Mouse (Mus musculus) megakaryocyte, adult 5-6 weeks (primary cell): ENCODE results near the gene Fbxo41. TPM values are rescaled to one million over a fixed set of nuclear protein-coding genes. Genes with fewer than 3 reads are reported as not detected.

ENCODE experiments used
- ATAC-seq: 2 replicates; pipeline ENCODE4 v1.8.0; 2016; ENCODE audit warnings: mild to moderate bottlenecking, inconsistent platforms; ENCODE audit not compliant: poor library complexity, severe bottlenecking
- total RNA-seq, 2 experiments: library from RNA; stranded (forward) in 1 of 2; stranded (reverse) in 1 of 2; fragments of 153-499, 151-499 nt in 1 of 2; fragments of 221-1000, 200-1000 nt in 1 of 2; gene quantifications; 2 replicates each; pipeline versions ENCODE4 v1.2.3 to v1.2.4; 2015 to 2017

Fbxo41 gene
- total RNA-seq (2015) = not detected in 2 replicates
- not detected in 2 replicates for total RNA-seq (2017)

DNA sequence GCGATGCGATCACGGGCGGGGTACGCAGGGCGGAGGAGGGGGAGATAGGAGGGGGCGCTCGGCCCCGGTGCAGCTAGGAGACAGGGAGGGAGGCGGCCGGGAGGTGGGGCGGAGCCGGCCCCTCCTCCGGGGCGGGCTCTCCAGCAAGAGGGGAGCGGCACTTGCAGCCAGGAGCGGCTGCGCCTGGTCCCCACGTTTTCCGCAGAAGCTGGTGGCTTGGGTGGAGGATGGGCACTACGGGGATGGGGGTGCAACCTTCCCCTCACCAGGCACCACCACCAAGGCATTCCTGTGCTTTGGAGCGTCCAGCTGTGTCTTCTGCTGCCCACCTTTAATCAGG lies at the start of gene Fbxo41:
Gene Fbxo41, minus strand, starts transcription at position 84 of the 340 bp plus-strand sequence.
- ATAC-seq = no peak

DNA sequence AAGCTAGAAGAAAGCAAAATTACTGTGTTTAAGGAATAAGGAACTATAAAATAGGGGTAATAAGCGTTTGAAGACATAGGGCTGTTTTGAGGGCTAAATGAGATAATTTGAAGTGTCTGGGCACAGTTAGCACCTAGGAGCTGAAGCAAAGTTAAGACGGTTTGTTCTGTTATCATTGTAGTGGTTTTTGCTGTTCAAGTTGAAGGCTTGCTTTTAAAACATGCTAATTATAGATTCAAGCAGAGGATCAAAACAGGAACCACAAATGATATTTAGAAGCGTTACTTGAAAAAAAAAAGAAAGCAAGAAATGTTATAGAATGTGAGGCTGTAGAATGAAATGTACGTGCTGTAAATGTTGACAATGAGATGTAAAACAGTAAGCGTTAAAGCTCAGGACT lies 44.8 kb upstream of the Fbxo41 start:
- no peak for ATAC-seq

DNA sequence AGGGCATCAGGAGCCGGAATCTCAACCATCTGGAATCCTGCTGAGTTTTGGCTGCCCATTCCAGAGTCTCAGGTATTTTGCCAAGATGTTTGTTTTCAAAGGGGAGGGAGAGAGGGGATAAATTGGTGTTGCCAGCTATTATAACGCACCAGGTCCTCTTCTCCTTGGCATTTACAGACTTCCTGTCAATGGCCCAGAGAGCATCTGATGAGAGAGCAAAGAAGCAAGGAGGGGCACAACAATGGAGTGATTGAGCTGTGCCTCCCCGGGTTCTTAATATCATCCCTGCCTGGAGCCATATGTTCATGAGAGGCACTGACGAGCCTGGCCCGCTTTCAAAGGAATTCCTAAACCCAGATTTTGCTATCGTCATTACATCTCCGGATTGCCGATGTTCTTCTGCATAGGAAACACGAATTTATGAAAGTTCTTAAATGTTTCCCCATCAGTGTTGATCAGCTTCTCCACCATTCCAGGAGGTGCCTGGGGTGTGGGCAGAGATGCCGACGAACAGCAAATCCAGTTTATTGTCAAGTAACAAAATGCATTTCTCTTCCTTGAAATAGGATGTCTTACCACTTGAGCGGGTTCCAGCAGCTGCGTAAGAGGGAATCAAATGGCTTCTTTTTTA lies 41.6 kb upstream of the Fbxo41 start:
- ATAC-seq = no peak

DNA sequence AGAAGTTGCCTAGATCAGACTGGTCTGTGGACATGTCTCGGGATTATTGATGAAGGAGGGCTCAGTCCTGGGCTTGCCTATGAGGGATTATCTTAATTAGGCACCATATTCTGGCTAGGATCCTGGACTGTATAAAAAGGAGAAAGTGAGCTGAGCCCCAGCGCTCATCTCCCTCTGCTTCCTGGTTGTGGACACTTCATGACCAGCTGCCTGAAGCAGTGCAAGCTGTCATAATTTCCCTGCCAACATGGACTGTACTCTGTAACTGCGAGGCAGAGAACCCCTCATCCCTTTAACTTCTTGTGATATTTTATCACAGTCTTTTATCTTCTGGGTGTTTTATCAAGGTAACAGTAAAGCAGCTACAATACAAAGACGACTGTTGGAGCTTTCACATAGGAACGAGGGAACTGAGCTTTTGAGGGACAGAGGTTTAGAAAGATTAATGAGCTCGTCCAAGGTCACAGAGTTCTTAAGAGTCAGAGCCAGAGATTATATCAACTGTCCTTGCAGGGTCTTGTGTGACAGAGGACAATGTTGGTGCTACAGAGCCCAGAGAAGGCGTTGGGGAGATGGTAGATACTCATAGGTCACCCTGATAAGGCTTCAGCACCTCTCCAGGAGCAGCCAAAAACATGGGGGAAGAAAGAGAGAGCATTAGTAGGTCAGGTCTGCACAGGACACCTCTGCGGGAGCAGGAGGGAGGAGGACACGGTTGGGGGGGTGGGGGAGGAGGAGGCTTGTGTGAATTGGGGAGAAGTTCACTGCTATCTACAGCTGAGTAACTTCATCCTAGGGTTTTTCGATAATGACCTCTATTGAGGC lies 40.8 kb upstream of the Fbxo41 start:
- no peak for ATAC-seq

DNA sequence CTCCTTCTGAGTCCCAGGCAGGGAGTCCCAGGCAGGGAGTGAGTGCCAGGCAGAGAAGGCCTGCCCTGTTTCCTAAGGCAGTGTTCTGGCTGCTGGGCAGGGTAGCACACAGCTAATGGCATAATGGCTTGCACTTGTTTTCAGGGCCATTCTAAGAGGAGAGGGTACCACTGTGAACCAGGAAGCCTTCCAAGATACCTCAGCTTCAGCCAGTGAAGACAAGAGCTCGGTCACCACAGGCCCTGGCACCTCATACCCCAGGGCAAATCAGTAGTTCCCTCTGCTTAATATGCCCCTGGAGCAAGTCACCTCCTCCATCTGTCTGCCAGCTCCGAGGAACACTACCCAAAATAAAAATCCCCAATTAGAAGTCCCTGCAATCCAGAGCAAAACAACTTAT lies 20.0 kb upstream of the Fbxo41 start:
- no peak for ATAC-seq

DNA sequence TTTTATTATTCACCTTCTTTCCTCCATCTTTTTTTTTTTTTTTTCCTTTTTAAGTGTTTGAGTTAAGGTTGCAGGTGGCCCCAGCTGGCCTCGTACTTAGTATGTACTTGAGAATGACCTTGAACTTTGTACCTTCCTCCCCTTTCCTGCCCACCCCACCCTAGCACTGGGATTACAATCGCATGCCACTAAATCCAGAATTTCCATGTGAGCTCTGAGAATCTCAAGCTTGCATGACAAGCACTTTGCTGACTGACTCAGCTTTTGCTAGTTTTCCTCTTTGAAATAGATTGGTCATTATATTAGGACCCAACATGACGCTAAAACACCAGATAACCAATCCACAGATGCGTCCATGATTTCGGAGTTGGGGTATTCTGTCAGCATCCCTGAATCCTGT lies 19.2 kb upstream of the Fbxo41 start:
- ATAC-seq = no peak

DNA sequence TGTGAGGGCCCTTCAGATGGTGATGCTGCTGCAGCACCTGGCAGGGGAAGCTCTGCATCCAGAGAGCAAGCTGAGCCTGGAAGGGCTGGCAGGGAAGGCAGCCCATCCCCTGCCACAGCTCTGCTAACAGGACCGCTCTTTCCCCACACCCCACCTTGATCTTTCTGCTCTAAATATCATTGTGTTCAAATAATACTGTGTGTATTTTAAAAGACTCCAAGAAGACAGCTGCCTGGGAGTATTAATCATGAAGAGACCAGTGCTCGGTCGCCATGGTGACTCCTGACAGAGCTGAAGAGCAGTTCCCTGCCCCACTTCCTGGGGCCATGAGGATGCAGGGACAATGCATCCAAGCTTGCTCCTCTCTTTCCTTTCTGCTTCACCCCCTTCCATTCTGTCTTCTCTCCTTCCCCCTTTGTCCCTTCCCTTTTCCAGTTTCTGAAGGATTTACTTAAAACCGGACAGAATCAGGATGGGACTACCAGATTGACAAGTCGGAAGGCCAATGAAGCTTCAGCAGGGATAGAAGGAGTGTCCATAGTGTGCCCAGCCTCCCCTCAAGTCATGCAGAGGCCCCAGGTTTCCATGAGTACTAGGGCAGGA lies 15.4 kb upstream of the Fbxo41 start:
- ATAC-seq = no peak

DNA sequence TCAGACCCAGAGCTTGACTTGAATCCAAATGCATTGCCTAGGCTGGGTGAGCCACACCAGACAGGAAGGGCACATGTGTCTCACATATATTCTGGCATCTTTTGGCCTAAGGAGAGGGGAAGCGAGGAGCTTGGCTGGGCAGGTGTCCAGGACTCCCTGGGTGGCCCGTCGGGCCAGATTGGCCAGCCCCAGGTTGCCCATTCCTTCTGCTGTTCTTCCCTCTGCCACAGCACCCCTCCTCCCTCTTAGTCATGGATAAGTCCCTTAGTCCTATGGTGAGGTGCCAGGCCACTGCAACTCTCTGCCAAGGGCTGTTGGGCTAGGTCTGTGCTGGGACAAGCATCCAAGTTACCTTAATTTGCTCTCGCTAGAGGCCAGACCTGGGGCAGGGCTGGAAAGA lies 13.1 kb upstream of the Fbxo41 start:
- ATAC-seq = no peak

DNA sequence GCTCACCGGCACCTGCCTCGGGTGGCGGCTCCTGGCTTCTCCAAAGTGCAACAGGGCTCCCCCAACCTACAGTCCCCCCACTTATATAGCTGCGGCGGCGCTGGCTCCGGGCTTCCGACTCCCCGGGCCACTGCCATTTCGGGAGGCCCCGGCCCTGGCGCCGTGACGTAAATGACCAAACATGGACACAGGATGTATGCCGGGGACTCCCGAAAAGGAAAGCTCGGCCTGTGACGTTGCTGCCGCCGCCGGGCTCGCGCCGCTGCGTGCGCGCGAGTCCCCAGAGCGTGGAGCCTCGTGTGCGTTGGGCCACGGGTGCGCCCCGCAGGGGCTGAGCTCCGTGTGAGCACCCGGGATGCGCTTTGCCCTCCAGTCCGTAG lies 10.7 kb upstream of the Fbxo41 start, which contains the start of gene Egr4:
Gene Egr4, minus strand, starts transcription at position 59 of the 380 bp plus-strand sequence.
- 0 out of 2 replicates have a peak, but pooled peaks have one; percentile 18 for ATAC-seq

DNA sequence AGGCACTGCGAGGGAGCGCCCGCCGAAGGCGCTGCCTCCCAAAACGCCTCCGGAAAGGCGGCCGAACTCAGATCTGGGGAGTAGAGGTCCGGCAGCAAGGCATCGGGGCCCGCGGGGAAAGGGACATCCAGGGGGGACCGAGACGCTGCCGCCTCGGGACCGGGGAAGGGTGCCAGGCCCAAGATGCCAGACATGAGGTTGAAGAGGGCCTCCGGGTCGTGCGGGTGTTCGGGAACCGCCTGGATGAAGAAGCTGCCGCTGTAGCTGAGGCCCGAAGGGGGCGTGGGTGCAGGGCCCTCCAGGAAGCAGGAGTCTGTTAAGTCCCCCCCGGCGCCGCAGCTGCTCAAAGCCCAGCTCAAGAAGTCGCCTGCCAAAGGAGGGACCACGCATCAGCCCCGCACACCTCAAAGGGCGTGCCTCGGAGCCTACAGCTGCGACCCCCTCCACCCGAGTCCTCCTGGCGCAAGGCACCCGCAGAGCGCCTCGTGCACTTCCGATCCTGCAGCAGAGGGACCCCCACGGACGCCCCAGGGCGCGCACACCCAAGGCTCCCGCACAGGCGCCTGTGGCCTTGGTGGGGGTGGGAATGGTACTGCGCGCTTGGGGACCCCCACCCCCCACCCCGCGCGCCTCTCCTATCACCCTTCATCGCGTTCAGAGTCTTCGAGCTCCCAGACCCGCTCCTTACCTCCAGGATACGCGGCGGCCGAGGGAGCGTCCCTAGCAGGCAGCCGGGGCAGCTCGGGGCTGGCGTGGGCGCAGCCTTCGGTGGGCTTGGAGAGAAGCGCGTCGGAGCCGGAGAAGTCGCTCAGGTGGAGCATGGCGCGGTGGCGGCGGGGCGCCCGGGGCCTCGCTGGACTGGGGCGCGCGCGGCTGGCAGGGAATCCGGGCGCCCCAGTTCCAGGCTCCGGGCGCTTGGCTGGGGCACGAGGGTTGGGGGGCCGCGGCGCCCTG lies 10.1 kb upstream of the Fbxo41 start:
- ATAC-seq = no peak

DNA sequence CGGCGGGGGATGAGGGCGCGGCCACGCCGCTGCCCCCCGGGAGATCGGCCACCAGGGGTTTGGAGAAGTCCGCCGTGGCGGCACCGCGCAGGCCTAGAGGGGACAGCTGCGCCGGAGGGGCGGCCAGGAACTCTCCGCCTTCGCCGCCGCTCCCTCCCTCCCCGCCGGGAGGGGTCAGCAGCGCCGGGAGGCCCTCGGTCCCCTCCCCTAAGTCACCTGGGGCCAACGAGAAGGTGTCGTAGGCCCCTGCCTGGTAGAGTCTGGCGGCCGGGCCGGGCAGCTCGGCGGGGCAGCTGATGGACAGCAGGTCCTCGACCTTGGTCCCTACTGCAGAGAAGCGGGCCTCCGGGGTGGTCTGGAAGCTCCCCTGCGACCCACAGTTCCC lies 9.3 kb upstream of the Fbxo41 start:
- ATAC-seq = no peak

DNA sequence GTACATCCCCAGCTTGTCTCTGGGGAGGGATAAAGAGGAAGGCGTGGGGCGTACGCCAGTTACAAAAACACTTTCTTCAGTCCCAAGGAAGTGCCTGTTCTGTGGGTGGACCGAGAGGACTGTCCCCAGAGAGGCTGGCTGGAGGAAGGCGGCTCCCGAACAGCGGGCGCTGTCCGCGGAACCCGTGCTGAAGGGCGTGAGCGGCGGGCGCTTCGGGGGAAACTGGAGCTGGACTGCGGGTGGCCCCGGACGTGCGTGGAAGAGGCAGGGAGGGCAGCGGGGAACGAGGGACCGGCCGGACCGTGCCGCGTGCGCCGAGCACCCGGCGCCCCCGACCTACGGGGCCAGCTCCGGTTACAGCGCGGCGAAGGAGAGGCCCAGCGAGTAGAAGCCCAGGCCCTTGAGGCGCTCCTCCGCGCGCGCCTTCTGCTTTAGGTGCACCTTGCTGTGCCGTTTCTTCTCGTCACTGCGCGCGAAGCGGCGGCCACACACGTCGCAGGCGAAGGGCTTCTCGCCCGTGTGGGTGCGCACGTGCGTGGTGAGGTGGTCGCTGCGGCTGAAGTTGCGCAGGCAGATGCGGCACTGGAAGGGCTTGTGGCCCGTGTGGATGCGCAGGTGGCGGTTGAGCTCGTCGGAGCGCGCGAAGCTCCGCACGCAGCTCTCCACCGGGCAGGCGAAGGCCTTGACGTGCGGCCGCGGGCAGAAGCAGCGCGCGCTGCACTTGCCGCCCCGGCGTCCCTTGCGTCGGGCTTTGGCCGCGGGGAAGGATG lies 8.7 kb upstream of the Fbxo41 start:
- no peak for ATAC-seq

DNA sequence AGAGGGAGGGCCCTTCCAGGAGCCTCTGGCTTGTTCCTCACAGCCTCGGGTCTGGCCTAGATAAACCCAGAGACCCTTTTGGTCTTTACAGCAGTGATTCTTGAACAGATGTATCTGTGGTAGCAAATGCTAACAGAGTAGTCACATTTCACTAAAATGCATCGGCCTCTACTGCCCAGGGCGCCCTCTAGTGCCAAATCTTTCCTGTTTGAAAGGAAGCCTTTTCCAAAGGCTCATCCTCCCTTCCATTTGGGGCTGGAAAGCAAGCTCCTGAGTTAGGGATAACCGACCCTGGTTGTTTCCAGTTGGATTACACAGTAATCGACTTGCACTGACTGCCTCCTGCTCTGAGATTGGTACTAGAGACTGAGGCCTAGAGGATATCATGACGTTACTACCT lies 7.7 kb upstream of the Fbxo41 start:
- ATAC-seq = no peak

DNA sequence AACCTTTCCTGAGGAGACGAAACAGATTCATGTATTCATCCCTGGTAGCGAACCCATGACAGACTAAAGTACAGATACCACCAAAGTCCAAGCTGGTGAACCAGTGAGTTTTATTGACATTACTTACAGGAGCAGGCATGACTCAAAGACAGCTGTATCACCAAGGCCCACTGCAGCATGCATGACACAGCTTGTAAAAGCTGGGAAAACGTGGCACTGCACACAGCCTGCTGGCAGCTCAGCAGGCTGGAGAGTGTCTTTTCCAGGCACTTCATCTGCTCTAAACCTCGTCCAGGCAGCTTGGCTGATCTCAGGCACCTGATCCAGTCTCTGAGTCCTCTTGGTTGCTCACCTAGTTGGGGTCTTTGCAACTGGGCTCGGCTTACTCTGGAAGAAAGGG lies 5.8 kb upstream of the Fbxo41 start:
- ATAC-seq = no peak

DNA sequence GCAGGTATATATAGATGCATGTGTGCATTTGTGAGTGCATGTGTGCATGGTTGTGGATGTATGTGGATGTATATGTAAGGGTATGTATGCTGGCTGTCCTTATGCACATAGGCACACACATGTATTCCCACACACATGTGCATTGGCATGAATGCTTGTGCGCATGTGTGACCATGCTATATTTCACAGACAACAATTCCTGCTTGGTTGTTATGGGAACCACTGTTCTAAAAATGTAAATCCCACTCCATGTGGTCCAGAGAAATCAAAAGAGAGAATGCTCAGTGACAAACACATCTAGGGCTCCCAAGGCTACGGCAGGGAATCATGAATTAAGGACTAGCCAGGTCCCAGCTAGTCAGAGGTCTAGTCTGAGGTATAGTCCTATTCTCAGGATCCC lies 2.1 kb upstream of the Fbxo41 start:
- ATAC-seq = no peak

DNA sequence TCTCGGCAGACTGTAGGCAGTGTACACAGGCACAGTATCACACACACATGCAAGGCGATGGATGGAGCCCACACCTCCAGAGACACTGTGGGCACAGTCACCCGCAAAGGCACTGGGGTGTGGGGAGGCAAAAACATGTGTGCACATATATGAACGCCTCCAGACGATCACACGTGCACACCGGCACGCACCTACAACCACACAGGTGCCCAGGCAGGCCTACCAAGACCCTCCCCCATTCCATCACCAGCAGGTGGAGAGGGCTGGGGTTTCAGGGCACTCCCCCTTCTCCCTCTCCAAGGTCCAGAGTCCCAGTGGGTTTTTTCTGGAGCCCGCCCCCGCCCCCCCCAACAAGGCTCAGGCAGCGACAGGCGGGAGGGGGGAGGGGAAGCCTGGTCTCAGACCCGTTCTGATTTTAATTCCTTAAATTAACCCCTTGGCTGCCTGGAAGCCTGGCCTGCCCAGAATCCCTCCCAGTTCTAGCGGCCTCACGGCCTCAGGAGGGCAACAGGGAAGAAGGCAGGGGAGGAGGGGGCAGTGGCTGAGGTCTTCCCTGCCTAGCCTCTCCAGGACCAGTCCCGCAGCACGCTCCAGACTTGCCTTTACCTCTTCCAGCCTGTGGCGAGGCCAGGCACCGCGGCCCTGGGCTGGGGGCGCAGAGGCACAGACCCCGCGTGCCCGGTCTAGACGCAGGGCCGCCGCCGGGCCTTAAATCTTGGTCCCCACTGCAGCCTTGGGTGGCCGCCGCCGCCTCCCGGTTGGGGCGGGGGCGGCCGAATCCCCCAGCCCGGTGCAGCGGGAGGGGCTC lies 487 bp downstream of the Fbxo41 start:
- no peak for ATAC-seq

DNA sequence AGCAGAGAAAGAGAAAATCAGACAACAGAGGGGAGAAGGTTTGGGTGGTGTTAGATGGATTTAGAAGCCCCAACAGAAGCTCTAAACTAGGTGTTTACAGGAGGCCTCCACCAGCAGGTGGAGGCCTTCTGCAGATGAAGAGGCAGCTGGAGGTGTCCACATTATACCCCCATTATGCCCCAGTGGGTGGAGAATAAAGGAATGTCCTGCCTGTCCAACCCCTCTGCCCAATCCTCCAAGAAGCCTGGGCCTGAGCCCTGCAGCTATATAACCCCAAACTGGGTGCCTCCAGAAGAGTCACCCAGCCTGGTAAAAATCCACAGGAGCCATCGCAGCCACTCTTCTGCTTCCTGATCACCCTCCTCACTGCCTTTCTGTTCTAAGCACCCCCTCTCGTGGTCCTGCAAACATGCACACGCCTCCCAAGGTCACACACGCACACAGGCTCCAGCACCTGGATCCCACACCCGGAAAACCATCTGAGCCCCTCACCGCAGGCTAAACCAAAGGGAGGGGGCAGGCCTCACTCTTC lies 1.2 kb downstream of the Fbxo41 start:
- ATAC-seq = no peak

DNA sequence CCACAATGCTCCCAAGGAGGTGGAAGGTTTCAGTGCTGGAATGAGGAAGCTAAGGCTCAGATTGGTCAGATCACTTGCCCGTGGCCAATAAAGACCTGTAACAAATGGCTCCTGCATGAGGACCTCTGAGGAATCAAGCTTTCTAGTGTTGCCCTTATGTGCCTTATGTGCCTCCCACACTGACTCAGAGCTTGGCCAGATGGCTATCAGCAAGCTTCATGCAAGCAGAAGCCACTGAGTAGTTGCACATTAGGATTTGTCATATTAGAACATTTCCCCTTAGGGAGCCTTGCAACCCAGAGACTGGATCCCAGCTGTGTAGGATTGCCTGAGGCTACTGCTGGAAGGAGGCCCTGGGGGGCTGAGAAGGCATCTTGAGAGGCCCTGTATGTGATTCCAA lies 2.4 kb downstream of the Fbxo41 start:
- no peak for ATAC-seq

DNA sequence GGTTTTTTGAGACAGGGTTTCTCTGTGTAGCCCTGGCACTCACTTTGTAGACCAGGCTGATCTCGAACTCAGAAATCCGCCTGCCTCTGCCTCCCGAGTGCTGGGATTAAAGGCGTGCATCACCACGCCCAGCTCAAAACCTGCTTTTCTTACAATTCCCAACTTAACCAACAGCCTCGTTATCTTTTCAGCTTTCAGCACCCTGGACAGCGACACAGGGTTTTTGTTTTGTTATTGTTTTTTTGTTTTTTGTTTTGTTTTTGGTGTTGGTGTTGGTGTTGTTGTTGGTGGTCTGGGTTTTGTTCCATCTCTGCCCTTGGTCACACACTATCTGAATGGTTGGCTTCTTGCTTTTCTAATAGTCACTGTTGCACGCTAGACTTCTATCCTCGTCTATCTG lies 4.6 kb downstream of the Fbxo41 start:
- ATAC-seq = no peak
